Mouse (Mus musculus) hindbrain, embryonic 10.5 days (tissue): ENCODE data around the gene 4933407L21Rik. TPM values are rescaled to one million over a fixed set of nuclear protein-coding genes. Genes with fewer than 3 reads are reported as not detected.

Experiments
- DNase-seq: peaks from one replicate; pipeline ENCODE4 v3.0.0-alpha.2; 2017; ENCODE audit warnings: low spot score
- H3K27ac ChIP-seq: fragments of 300-500 bp; sonication (generic); 2 replicates; pipeline ENCODE4 v1.5.1; 2016; ENCODE audit warnings: mild to moderate bottlenecking, moderate library complexity
- H3K27me3 ChIP-seq: fragments of 300-500 bp; sonication (generic); 2 replicates; pipeline ENCODE4 v1.6.1; 2016; ENCODE audit warnings: mild to moderate bottlenecking; ENCODE audit not compliant: poor library complexity, insufficient read depth, severe bottlenecking
- H3K36me3 ChIP-seq: fragments of 300-500 bp; sonication (generic); 2 replicates; pipeline ENCODE4 v1.6.1; 2016; ENCODE audit warnings: mild to moderate bottlenecking, moderate library complexity
- H3K4me1 ChIP-seq: fragments of 300-500 bp; sonication (generic); replicated peaks from 2 replicates; pipeline ENCODE4 v1.6.1; 2016; ENCODE audit warnings: mild to moderate bottlenecking
- H3K4me3 ChIP-seq: fragments of 300-500 bp; sonication (generic); 2 replicates; pipeline ENCODE4 v1.5.1; 2016; ENCODE audit warnings: mild to moderate bottlenecking, moderate library complexity
- H3K9me3 ChIP-seq: fragments of 300-500 bp; sonication (generic); 2 replicates; pipeline ENCODE4 v1.6.1; 2016; ENCODE audit warnings: mild to moderate bottlenecking, moderate library complexity
- WGBS: fragments of 180-500 bp; shearing (Covaris S2); methylation state at CpG from one replicate; pipeline ENCODE4 v1.1.7; 2016; 5-methylcytosine and 5-hydroxymethylcytosine counted together
- polyA plus RNA-seq: library from polyadenylated mRNA; unstranded; fragments of >200 nt; fragmentation: Nextera tagmentation; extraction: Ambion mirVana; gene quantifications from 2 replicates; pipeline ENCODE4 v1.2.1, GENCODE M21; 2016

The 4933407L21Rik gene
- polyA plus RNA-seq, 1 experiment from 2014 or later: 0.43 TPM

- Histone ChIP-seq H3K9me3 (no peaks in the 10 kb centered on the region), H3K4me3 (no peak overlapping the region), H3K27ac (peak overlapping the region; percentile 53; the same call in 1 of the 2 replicates), H3K27me3 (no peaks in the 10 kb centered on the region), H3K4me1 (peaks cover 66% of the 10 kb centered on the region), H3K36me3 (peaks cover 40% of the 10 kb centered on the region)
- DNase-seq: no peak
- 80% methylated on average over 7 of the region's 7 CpGs for WGBS
Measured at GRCm38 (mm10) chr1:85900521-85901333, 27.6 kb upstream of the 4933407L21Rik start.

- 79% methylated on average over 3 of the region's 3 CpGs for WGBS
- DNase-seq: no peak
- no peak overlapping the region for H3K4me3 ChIP-seq
- H3K36me3 ChIP-seq: peaks cover 49% of the 10 kb centered on the region
- peaks cover 57% of the 10 kb centered on the region for H3K4me1 ChIP-seq
- no peaks in the 10 kb centered on the region for H3K9me3 ChIP-seq
- no peaks in the 10 kb centered on the region for H3K27me3 ChIP-seq
- H3K27ac ChIP-seq: peak overlapping the region; percentile 53; the same call in 1 of the 2 replicates
Measured at GRCm38 (mm10) chr1:85901516-85902107, 26.7 kb upstream of the 4933407L21Rik start.

- no peaks in the 10 kb centered on the region for H3K9me3 ChIP-seq
- H3K4me3 ChIP-seq: no peak overlapping the region
- no peak overlapping the region for H3K27ac ChIP-seq
- WGBS: 73% methylated on average over 7 of the region's 7 CpGs
- no peak for DNase-seq
- H3K27me3 ChIP-seq: no peaks in the 10 kb centered on the region
- peaks cover 52% of the 10 kb centered on the region for H3K4me1 ChIP-seq
- H3K36me3 ChIP-seq: peaks cover 54% of the 10 kb centered on the region
Measured at GRCm38 (mm10) chr1:85902108-85902561, 26.1 kb upstream of the 4933407L21Rik start.

GRCm38 (mm10) chr1:85906892-85907291 is 21.4 kb upstream of the 4933407L21Rik start:
- no peak overlapping the region for H3K27ac ChIP-seq
- H3K36me3 ChIP-seq: peaks cover 85% of the 10 kb centered on the region
- no peak for DNase-seq
- peaks cover 5% of the 10 kb centered on the region for H3K4me1 ChIP-seq
- no peak overlapping the region for H3K4me3 ChIP-seq
- H3K9me3 ChIP-seq: no peaks in the 10 kb centered on the region
- no peaks in the 10 kb centered on the region for H3K27me3 ChIP-seq
- 96% methylated on average over 12 of the region's 12 CpGs for WGBS

- Histone ChIP-seq H3K4me1 (no peaks in the 10 kb centered on the region), H3K27ac (no peak overlapping the region)
Measured at GRCm38 (mm10) chr1:85908754-85909590, 19.3 kb upstream of the 4933407L21Rik start.

GRCm38 (mm10) chr1:85913078-85913755 is 15.1 kb upstream of the 4933407L21Rik start:
- H3K27ac ChIP-seq: no peak overlapping the region
- no peak for DNase-seq
- no peaks in the 10 kb centered on the region for H3K27me3 ChIP-seq
- no peaks in the 10 kb centered on the region for H3K9me3 ChIP-seq
- WGBS: 94% methylated on average over 7 of the region's 7 CpGs
- H3K4me3 ChIP-seq: no peak overlapping the region
- H3K36me3 ChIP-seq: peaks cover 28% of the 10 kb centered on the region
- H3K4me1 ChIP-seq: peaks cover 17% of the 10 kb centered on the region

More at GRCm38 (mm10) chr1:85908754-85909590, 19.3 kb upstream of the 4933407L21Rik start:
- peaks cover 71% of the 10 kb centered on the region for H3K36me3 ChIP-seq
- DNase-seq: no peak
- H3K4me3 ChIP-seq: no peak overlapping the region
- H3K27me3 ChIP-seq: no peaks in the 10 kb centered on the region
- H3K9me3 ChIP-seq: no peaks in the 10 kb centered on the region
- WGBS: 78% methylated on average over 13 of the region's 13 CpGs

- H3K36me3 ChIP-seq: peaks cover 6% of the 10 kb centered on the region; the same call in 1 of the 2 replicates
- no peak for DNase-seq
- H3K9me3 ChIP-seq: no peaks in the 10 kb centered on the region
- no peaks in the 10 kb centered on the region for H3K27me3 ChIP-seq
- peaks cover 17% of the 10 kb centered on the region for H3K4me1 ChIP-seq
- H3K27ac ChIP-seq: no peak overlapping the region
- H3K4me3 ChIP-seq: no peak overlapping the region
Measured at GRCm38 (mm10) chr1:85915890-85916289, 12.4 kb upstream of the 4933407L21Rik start.

GRCm38 (mm10) chr1:85916830-85917450 is 11.3 kb upstream of the 4933407L21Rik start:
- Histone ChIP-seq H3K36me3 (no peaks in the 10 kb centered on the region), H3K27me3 (no peaks in the 10 kb centered on the region), H3K27ac (peak overlapping the region; percentile 40; the same call in 1 of the 2 replicates), H3K4me3 (no peak overlapping the region), H3K4me1 (peaks cover 21% of the 10 kb centered on the region), H3K9me3 (no peaks in the 10 kb centered on the region)
- DNase-seq: peak; percentile 62
- WGBS: 25% methylated on average over 4 of the region's 4 CpGs

- WGBS: 79% methylated on average over 7 of the region's 7 CpGs
- Histone ChIP-seq H3K36me3 (no peaks in the 10 kb centered on the region), H3K4me1 (peaks cover 31% of the 10 kb centered on the region), H3K27ac (no peak overlapping the region), H3K4me3 (no peak overlapping the region), H3K27me3 (no peaks in the 10 kb centered on the region), H3K9me3 (no peaks in the 10 kb centered on the region)
- no peak for DNase-seq
Measured at GRCm38 (mm10) chr1:85919621-85920020, 8.7 kb upstream of the 4933407L21Rik start.

- Histone ChIP-seq H3K9me3 (no peaks in the 10 kb centered on the region), H3K4me3 (no peak overlapping the region), H3K36me3 (no peaks in the 10 kb centered on the region), H3K4me1 (peaks cover 25% of the 10 kb centered on the region), H3K27me3 (no peaks in the 10 kb centered on the region), H3K27ac (no peak overlapping the region)
- DNase-seq: no peak
- 86% methylated on average over 7 of the region's 7 CpGs for WGBS
Measured at GRCm38 (mm10) chr1:85921725-85922124, 6.6 kb upstream of the 4933407L21Rik start.

GRCm38 (mm10) chr1:85922127-85922864 is 6.0 kb upstream of the 4933407L21Rik start:
- no peak overlapping the region for H3K27ac ChIP-seq
- no peaks in the 10 kb centered on the region for H3K27me3 ChIP-seq
- H3K4me1 ChIP-seq: peaks cover 20% of the 10 kb centered on the region
- no peaks in the 10 kb centered on the region for H3K9me3 ChIP-seq
- H3K36me3 ChIP-seq: no peaks in the 10 kb centered on the region
- no peak overlapping the region for H3K4me3 ChIP-seq
- WGBS: 63% methylated on average over 7 of the region's 7 CpGs
- no peak for DNase-seq
